Mouse (Mus musculus) CH12.LX (cell line): ENCODE data around the gene Gtdc1. TPM values are rescaled to one million over a fixed set of nuclear protein-coding genes. Genes with fewer than 3 reads are reported as not detected.

Source experiments
- DNase-seq: peaks from one replicate; pipeline ENCODE4 v3.0.0-alpha.2; 2013; ENCODE audit errors: extremely low read depth
- H3K27ac ChIP-seq: 2 replicates; pipeline ENCODE4 v1.5.1; 2012; ENCODE audit warnings: low read depth, mild to moderate bottlenecking, control low read depth, moderate library complexity; ENCODE audit not compliant: insufficient read depth
- H3K27me3 ChIP-seq: replicated peaks from 2 replicates; pipeline ENCODE3; 2012; ENCODE audit warnings: inconsistent platforms
- H3K36me3 ChIP-seq, 2 experiments: replicated peaks in 1 of 2; 2 replicates each; pipeline versions ENCODE3 to v1.6.1; 2012; ENCODE audit warnings: inconsistent platforms in 1 of 2, low read length in 1 of 2, mild to moderate bottlenecking in 1 of 2, mixed read lengths in 1 of 2, moderate library complexity in 1 of 2; ENCODE audit not compliant: control insufficient read depth in 1 of 2, insufficient read depth in 1 of 2
- H3K4me1 ChIP-seq, 2 experiments: 2 replicates each; pipeline ENCODE4 v1.6.1; 2012; ENCODE audit warnings: inconsistent platforms in 1 of 2, moderate library complexity in 1 of 2; ENCODE audit not compliant: insufficient read depth in 2 of 2, control insufficient read depth in 1 of 2
- H3K4me2 ChIP-seq: 2 replicates; pipeline ENCODE4 v1.6.1; 2012; ENCODE audit warnings: low read depth, mild to moderate bottlenecking, control low read depth; ENCODE audit not compliant: poor library complexity, insufficient read depth, severe bottlenecking
- H3K4me3 ChIP-seq, 3 experiments: fragments of 150-350 bp in 1 of 3; sonication (generic) in 1 of 3; replicated peaks in 1 of 3; 2 replicates each; pipeline versions ENCODE3 to v1.5.1; 2011 to 2012; ENCODE audit warnings: low read depth in 2 of 3, low read length in 2 of 3, mild to moderate bottlenecking in 2 of 3, moderate library complexity in 2 of 3, control low read depth in 1 of 3, improper control_type of control experiment in 1 of 3, inconsistent platforms in 1 of 3, mixed read lengths in 1 of 3; ENCODE audit not compliant: poor library complexity in 1 of 3
- H3K79me2 ChIP-seq: replicated peaks from 2 replicates; pipeline ENCODE4 v1.6.1; 2012; ENCODE audit warnings: mild to moderate bottlenecking, moderate library complexity; ENCODE audit not compliant: control insufficient read depth, poor library complexity, insufficient read depth, severe bottlenecking; ENCODE audit errors: extremely low read depth
- H3K9ac ChIP-seq: 2 replicates; pipeline ENCODE4 v1.6.1; 2012; ENCODE audit warnings: low read depth, mild to moderate bottlenecking, control low read depth, moderate library complexity; ENCODE audit not compliant: insufficient read depth
- H3K9me3 ChIP-seq: replicated peaks from 2 replicates; pipeline ENCODE3; 2012; ENCODE audit warnings: low read length, inconsistent platforms, mixed read lengths
- BHLHE40 ChIP-seq: IDR thresholded peaks from 2 replicates; pipeline ENCODE4 v1.6.1; 2011; ENCODE audit warnings: mild to moderate bottlenecking, low read depth, low read length, improper control_type of control experiment
- CHD1 ChIP-seq: IDR thresholded peaks from 2 replicates; pipeline ENCODE4 v1.6.1; 2012; ENCODE audit warnings: low read depth, low read length, improper control_type of control experiment, inconsistent platforms
- CTCF ChIP-seq, 2 experiments: IDR thresholded peaks in 1 of 2; conservative IDR thresholded peaks in 1 of 2; 2 replicates each; pipeline ENCODE4 v1.5.1; 2011 to 2012; ENCODE audit warnings: low read depth in 2 of 2, low read length in 2 of 2, improper control_type of control experiment in 1 of 2, inconsistent platforms in 1 of 2, mild to moderate bottlenecking in 1 of 2, moderate library complexity in 1 of 2
- ELF1 ChIP-seq: IDR thresholded peaks from 2 replicates; pipeline ENCODE4 v1.6.1; 2014; ENCODE audit warnings: low read depth, mild to moderate bottlenecking, inconsistent platforms, low read length, improper control_type of control experiment
- ETS1 ChIP-seq: conservative IDR thresholded peaks from 2 replicates; pipeline ENCODE4 v1.6.1; 2012; ENCODE audit warnings: low read depth, mild to moderate bottlenecking, inconsistent platforms, low read length, improper control_type of control experiment, moderate library complexity
- GABPA ChIP-seq: IDR thresholded peaks from 2 replicates; pipeline ENCODE4 v1.6.1; 2012; ENCODE audit warnings: low read depth, low read length, improper control_type of control experiment, inconsistent platforms; ENCODE audit not compliant: insufficient replicate concordance
- HCFC1 ChIP-seq: IDR thresholded peaks from 2 replicates; pipeline ENCODE4 v1.6.1; 2012; ENCODE audit warnings: low read depth, mild to moderate bottlenecking, inconsistent platforms, low read length, improper control_type of control experiment
- IRF4 ChIP-seq: IDR thresholded peaks from 2 replicates; pipeline ENCODE4 v1.6.1; 2014; ENCODE audit warnings: low read depth, mild to moderate bottlenecking, inconsistent platforms, low read length, improper control_type of control experiment
- JUND ChIP-seq: conservative IDR thresholded peaks from 2 replicates; pipeline ENCODE4 v1.6.1; 2011; ENCODE audit warnings: low read depth, low read length, improper control_type of control experiment
- KAT2A ChIP-seq: IDR thresholded peaks from 2 replicates; pipeline ENCODE4 v1.6.1; 2012; ENCODE audit warnings: low read length, improper control_type of control experiment, inconsistent platforms; ENCODE audit not compliant: insufficient replicate concordance
- MXI1 ChIP-seq: IDR thresholded peaks from 2 replicates; pipeline ENCODE4 v1.6.1; 2011; ENCODE audit warnings: mild to moderate bottlenecking, low read depth, low read length, improper control_type of control experiment
- MYC ChIP-seq: IDR thresholded peaks from 2 replicates; pipeline ENCODE4 v1.6.1; 2011; ENCODE audit warnings: low read depth, mild to moderate bottlenecking, improper control_type of control experiment, low read length
- NELFE ChIP-seq: IDR thresholded peaks from 2 replicates; pipeline ENCODE4 v1.6.1; 2011; ENCODE audit warnings: low read depth, low read length, improper control_type of control experiment
- NRF1 ChIP-seq: IDR thresholded peaks from 2 replicates; pipeline ENCODE4 v1.6.1; 2014; ENCODE audit warnings: low read depth, mild to moderate bottlenecking, inconsistent platforms, low read length, improper control_type of control experiment, moderate library complexity
- POLR2AphosphoS2 ChIP-seq: IDR thresholded peaks from 2 replicates; pipeline ENCODE4 v1.6.1; 2011; ENCODE audit warnings: low read depth, low read length, improper control_type of control experiment
- RCOR1 ChIP-seq: conservative IDR thresholded peaks from 2 replicates; pipeline ENCODE4 v1.6.1; 2012; ENCODE audit warnings: low read depth, mild to moderate bottlenecking, inconsistent platforms, low read length, improper control_type of control experiment
- TBP ChIP-seq: conservative IDR thresholded peaks from 2 replicates; pipeline ENCODE4 v1.6.1; 2011; ENCODE audit warnings: low read depth, low read length, improper control_type of control experiment
- UBTF ChIP-seq: IDR thresholded peaks from 2 replicates; pipeline ENCODE4 v1.6.1; 2012; ENCODE audit warnings: low read depth, mild to moderate bottlenecking, inconsistent platforms, low read length, improper control_type of control experiment, moderate library complexity
- USF2 ChIP-seq: conservative IDR thresholded peaks from 2 replicates; pipeline ENCODE4 v1.6.1; 2011; ENCODE audit warnings: low read depth, low read length, improper control_type of control experiment
- ZMIZ1 ChIP-seq: IDR thresholded peaks from 2 replicates; pipeline ENCODE4 v1.6.1; 2012; ENCODE audit warnings: low read depth, mild to moderate bottlenecking, inconsistent platforms, low read length, improper control_type of control experiment
- ZNF384 ChIP-seq: IDR thresholded peaks from 2 replicates; pipeline ENCODE4 v1.6.1; 2012; ENCODE audit warnings: low read depth, low read length, improper control_type of control experiment, inconsistent platforms
- dilution Hi-C: fragments of 300-500 bp; cut with MboI; formaldehyde crosslinking; loops from 2 replicates; pipeline ENCODE4 v1.14.3; 2020; ENCODE audit warnings: low sequenced_read_pairs; ENCODE audit not compliant: extremely low pct_unique_long_range_greater_than_20kb, extremely low pct_ligation_motif_present
- in situ Hi-C: fragments of 300-500 bp; cut with MboI; formaldehyde crosslinking; loops from 3 replicates; pipeline ENCODE4 v1.14.3; 2019; ENCODE audit warnings: low sequenced_read_pairs, low pct_ligation_motif_present, low pct_unique_long_range_greater_than_20kb, mixed read lengths
- polyA plus RNA-seq: library from polyadenylated mRNA; unstranded; fragments of >175 nt; gene quantifications from 2 replicates; pipeline ENCODE4 v1.2.1, GENCODE M21; 2012; ENCODE audit warnings: low read depth; ENCODE audit not compliant: insufficient read length
- total RNA-seq, 2 experiments: library from RNA; depleted of rRNA; stranded (reverse); fragments of 300-350 nt in 1 of 2; fragments of >200 nt in 1 of 2; gene quantifications; 2 replicates each; pipeline ENCODE4 v1.2.3; 2012 to 2014

Gtdc1 gene
- total and polyA plus RNA-seq, 3 experiments, result 11.1 to 18.2 (median 15.8) TPM

DNA sequence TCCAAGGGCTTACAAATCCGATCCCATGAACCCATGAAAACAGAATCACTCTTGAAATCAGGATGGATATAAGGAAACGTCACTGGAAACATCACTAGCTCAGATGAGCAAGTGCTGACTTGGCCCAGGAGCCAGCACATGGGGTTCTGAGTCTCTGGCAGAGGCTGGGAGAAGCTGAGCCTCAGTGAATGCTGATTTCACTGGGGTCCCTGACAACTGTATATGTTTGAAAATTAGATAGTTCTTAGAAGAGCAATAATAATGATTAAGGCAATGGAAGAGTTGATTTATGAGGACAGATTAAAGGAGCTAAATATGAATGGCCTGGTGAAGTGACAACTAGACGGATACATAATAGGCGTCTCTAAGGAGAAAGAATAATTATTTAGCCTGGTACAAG lies 289.3 kb downstream of the Gtdc1 start:
- no peak for DNase-seq
- no peak overlapping the region for H3K4me3 ChIP-seq
- no peak overlapping the region for H3K27ac ChIP-seq
- no peaks in the 10 kb centered on the region for H3K9me3 ChIP-seq
- peaks cover 2 to 6% of the 10 kb centered on the region in 2 experiments; a peak in 1 of 4 replicates for H3K4me1 ChIP-seq
- dilution Hi-C loops, result no loop called here
- in situ Hi-C loops, result no loop called here
- no peak overlapping the region for H3K4me2 ChIP-seq
- no peaks in the 10 kb centered on the region for H3K79me2 ChIP-seq
- no peak overlapping the region for H3K9ac ChIP-seq
- peaks cover 4 to 7% of the 10 kb centered on the region in 2 experiments for H3K36me3 ChIP-seq
- no peaks in the 10 kb centered on the region for H3K27me3 ChIP-seq
- TF ChIP-seq CTCF (conservative IDR thresholded peaks at IDR 0.05 in 1 of 2, IDR thresholded peaks at IDR 0.05 in 1 of 2; ENCODE audit: low read depth in 2 of 2, low read length in 2 of 2) (no peak), RCOR1 (no peak), USF2 (no peak), POLR2AphosphoS2 (no peak), MXI1 (no peak), ETS1 (no peak), NELFE (no peak), ELF1 (no peak), CHD1 (no peak), MYC (no peak), ZMIZ1 (no peak), IRF4 (no peak), UBTF (no peak), KAT2A (no peak)

DNA sequence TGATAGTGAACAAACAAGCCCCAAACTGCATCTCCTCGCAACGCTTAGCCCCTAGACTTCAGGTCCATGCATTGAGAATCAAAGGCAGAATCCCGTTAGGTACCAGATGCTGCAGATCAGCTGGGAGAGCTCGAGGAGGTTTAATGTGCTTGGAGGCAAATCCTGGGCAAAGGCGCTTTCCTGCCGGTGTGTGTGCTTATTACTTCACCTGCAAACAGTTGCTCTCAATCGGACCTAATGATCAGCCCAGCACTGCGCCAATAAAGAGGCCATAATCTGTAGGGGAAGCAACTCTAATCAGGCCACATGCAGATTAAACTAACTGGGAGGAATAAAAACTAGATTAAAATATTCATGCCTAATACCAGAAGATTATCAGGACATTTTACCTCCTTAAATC lies 293.5 kb downstream of the Gtdc1 start:
- Histone ChIP-seq H3K9me3 (no peaks in the 10 kb centered on the region), H3K27ac (no peak overlapping the region), H3K36me3 (peaks cover 4 to 9% of the 10 kb centered on the region in 2 experiments), H3K4me3 (no peak overlapping the region), H3K4me2 (no peak overlapping the region), H3K9ac (no peak overlapping the region), H3K27me3 (no peaks in the 10 kb centered on the region), H3K79me2 (no peaks in the 10 kb centered on the region), H3K4me1 (peaks cover 2 to 6% of the 10 kb centered on the region in 2 experiments; a peak in 1 of 4 replicates)
- in situ Hi-C loops, result no loop called here
- DNase-seq, result no peak
- TF ChIP-seq USF2 (no peak), NRF1 (no peak), RCOR1 (no peak), ZNF384 (no peak), TBP (no peak), ETS1 (no peak), ZMIZ1 (no peak), GABPA (no peak), JUND (no peak), MYC (no peak), BHLHE40 (no peak), HCFC1 (no peak), MXI1 (no peak), CTCF (conservative IDR thresholded peaks at IDR 0.05 in 1 of 2, IDR thresholded peaks at IDR 0.05 in 1 of 2; ENCODE audit: low read depth in 2 of 2, low read length in 2 of 2) (no peak)
- dilution Hi-C loops, result no loop called here
